Mouse (Mus musculus): ENCODE data around the gene Dscaml1. TPM values are rescaled to one million over a fixed set of nuclear protein-coding genes. Genes with fewer than 3 reads are reported as not detected.
A peak's percentile ranks its signal among the peaks of the same experiment; 100 is the strongest.

Dscaml1 gene
- polyA plus RNA-seq, 1 experiment from 2014 or later, result 0.23 TPM

DNA sequence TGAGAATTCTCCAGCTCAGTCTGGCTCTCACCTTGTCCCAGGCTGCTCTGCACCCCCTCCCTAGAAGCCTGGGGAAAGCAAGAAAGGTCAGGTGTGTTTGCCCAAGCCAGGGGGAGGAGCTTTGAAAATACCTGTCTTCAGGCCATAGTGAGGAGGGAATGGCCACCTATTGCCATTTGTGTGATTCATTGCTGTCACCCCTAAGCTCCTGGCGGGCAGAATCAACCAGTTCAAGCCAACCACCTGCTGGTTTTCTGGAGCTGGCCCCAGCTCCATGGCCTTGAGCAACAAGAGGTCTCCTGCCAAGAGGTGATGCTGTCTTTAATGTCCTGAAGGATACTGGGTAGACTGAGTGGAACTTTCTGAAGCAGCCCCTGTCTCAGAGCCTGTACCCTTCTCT is 28.1 kb upstream of the Dscaml1 start:
- Histone ChIP-seq H3K27me3 (replicated peaks) (no peaks in the 10 kb centered on the region), H3K9ac (no peak overlapping the region), H3K4me3 (replicated peaks) (no peak overlapping the region), H3K4me1 (no peaks in the 10 kb centered on the region), H3K4me2 (no peak overlapping the region), H3K9me3 (no peaks in the 10 kb centered on the region), H3K36me3 (no peaks in the 10 kb centered on the region), H3K27ac (no peak overlapping the region)
- WGBS, result 39% methylated on average over 1 of the region's 1 CpGs
- no peak for ATAC-seq (ENCODE audit: insufficient read depth, low FRiP score, low read depth)

GRCm38 (mm10) chr9:45399434-45399833 is 27.0 kb upstream of the Dscaml1 start, which contains the start of gene Fxyd2:
Gene Fxyd2, plus strand, starts transcription at chr9:45399669.
- WGBS, result 80% methylated on average over 4 of the region's 4 CpGs
- Histone ChIP-seq H3K9ac (no peak within 1 kb of the TSS), H3K4me1 (no peaks in the 10 kb centered on the region), H3K36me3 (no peaks in the 10 kb centered on the region), H3K4me2 (no peak within 1 kb of the TSS), H3K4me3 (replicated peaks) (no peak within 1 kb of the TSS), H3K9me3 (no peaks in the 10 kb centered on the region), H3K27me3 (replicated peaks) (no peaks in the 10 kb centered on the region), H3K27ac (no peak within 1 kb of the TSS)
- ATAC-seq (ENCODE audit: insufficient read depth, low FRiP score, low read depth), result no peak

- no peak overlapping the region for H3K27ac ChIP-seq
- no peaks in the 10 kb centered on the region for H3K4me1 ChIP-seq
- H3K36me3 ChIP-seq, result no peaks in the 10 kb centered on the region
- no peaks in the 10 kb centered on the region for H3K9me3 ChIP-seq
- no peak overlapping the region for H3K9ac ChIP-seq
- ATAC-seq (ENCODE audit: insufficient read depth, low FRiP score, low read depth), result no peak
- 48% methylated on average over 4 of the region's 4 CpGs for WGBS
- no peaks in the 10 kb centered on the region for H3K27me3 ChIP-seq (replicated peaks)
- no peak overlapping the region for H3K4me3 ChIP-seq (replicated peaks)
- no peak overlapping the region for H3K4me2 ChIP-seq
Observed at GRCm38 (mm10) chr9:45401851-45402250, 24.6 kb upstream of the Dscaml1 start.

GRCm38 (mm10) chr9:45402957-45403356 is 23.5 kb upstream of the Dscaml1 start:
- Histone ChIP-seq H3K4me2 (no peak overlapping the region), H3K4me1 (0 out of 2 replicates have a peak, but pooled peaks cover 2% of the 10 kb centered on the region), H3K27ac (no peak overlapping the region), H3K36me3 (no peaks in the 10 kb centered on the region), H3K9me3 (no peaks in the 10 kb centered on the region), H3K9ac (no peak overlapping the region), H3K4me3 (replicated peaks) (no peak overlapping the region), H3K27me3 (replicated peaks) (no peaks in the 10 kb centered on the region)
- ATAC-seq (ENCODE audit: insufficient read depth, low FRiP score, low read depth), result no peak
- WGBS, result 40% methylated on average over 2 of the region's 2 CpGs

- 0 out of 2 replicates have a peak, but pooled peaks cover 7% of the 10 kb centered on the region for H3K4me1 ChIP-seq
- no peak overlapping the region for H3K4me2 ChIP-seq
- H3K27me3 ChIP-seq (replicated peaks), result no peaks in the 10 kb centered on the region
- no peak overlapping the region for H3K9ac ChIP-seq
- H3K9me3 ChIP-seq, result no peaks in the 10 kb centered on the region
- 58% methylated on average over 5 of the region's 5 CpGs for WGBS
- H3K27ac ChIP-seq, result no peak overlapping the region
- no peak for ATAC-seq (ENCODE audit: insufficient read depth, low FRiP score, low read depth)
- no peak overlapping the region for H3K4me3 ChIP-seq (replicated peaks)
- H3K36me3 ChIP-seq, result no peaks in the 10 kb centered on the region
Observed at GRCm38 (mm10) chr9:45405694-45406093, 20.7 kb upstream of the Dscaml1 start.

GRCm38 (mm10) chr9:45406808-45407207 is 19.6 kb upstream of the Dscaml1 start:
- Histone ChIP-seq H3K27ac (no peak overlapping the region), H3K27me3 (replicated peaks) (no peaks in the 10 kb centered on the region), H3K36me3 (no peaks in the 10 kb centered on the region), H3K4me3 (replicated peaks) (no peak overlapping the region), H3K4me2 (no peak overlapping the region), H3K4me1 (peaks cover 7% of the 10 kb centered on the region; the same call in 1 of the 2 replicates), H3K9ac (no peak overlapping the region), H3K9me3 (no peaks in the 10 kb centered on the region)
- ATAC-seq (ENCODE audit: insufficient read depth, low FRiP score, low read depth), result no peak
- 78% methylated on average over 3 of the region's 3 CpGs for WGBS

- H3K4me3 ChIP-seq (replicated peaks), result peak overlapping the region; percentile 25
- H3K9ac ChIP-seq, result no peak overlapping the region
- no peak overlapping the region for H3K27ac ChIP-seq
- no peaks in the 10 kb centered on the region for H3K27me3 ChIP-seq (replicated peaks)
- H3K9me3 ChIP-seq, result no peaks in the 10 kb centered on the region
- ATAC-seq (ENCODE audit: insufficient read depth, low FRiP score, low read depth), result peak; percentile 56; the same call in 1 of the 2 replicates
- WGBS, result 34% methylated on average over 33 of the region's 33 CpGs
- peaks cover 12% of the 10 kb centered on the region; the same call in 1 of the 2 replicates for H3K4me1 ChIP-seq
- peak overlapping the region; percentile 55 for H3K4me2 ChIP-seq
- no peaks in the 10 kb centered on the region for H3K36me3 ChIP-seq
Observed at GRCm38 (mm10) chr9:45407706-45408675, 18.4 kb upstream of the Dscaml1 start.

- no peak overlapping the region for H3K27ac ChIP-seq
- WGBS, result 75% methylated on average over 5 of the region's 5 CpGs
- peaks cover 12% of the 10 kb centered on the region; the same call in 1 of the 2 replicates for H3K4me1 ChIP-seq
- H3K27me3 ChIP-seq (replicated peaks), result no peaks in the 10 kb centered on the region
- H3K9ac ChIP-seq, result no peak overlapping the region
- ATAC-seq (ENCODE audit: insufficient read depth, low FRiP score, low read depth), result no peak
- H3K9me3 ChIP-seq, result no peaks in the 10 kb centered on the region
- H3K4me3 ChIP-seq (replicated peaks), result no peak overlapping the region
- no peaks in the 10 kb centered on the region for H3K36me3 ChIP-seq
- no peak overlapping the region for H3K4me2 ChIP-seq
Observed at GRCm38 (mm10) chr9:45410193-45410592, 16.2 kb upstream of the Dscaml1 start.

- 90% methylated on average over 2 of the region's 2 CpGs for WGBS
- no peak overlapping the region for H3K4me3 ChIP-seq (replicated peaks)
- no peak for ATAC-seq (ENCODE audit: insufficient read depth, low FRiP score, low read depth)
Observed at GRCm38 (mm10) chr9:45410614-45411013, 15.8 kb upstream of the Dscaml1 start.

GRCm38 (mm10) chr9:45411111-45411510 is 15.3 kb upstream of the Dscaml1 start:
- Histone ChIP-seq H3K36me3 (no peaks in the 10 kb centered on the region), H3K4me3 (replicated peaks) (no peak overlapping the region), H3K4me2 (no peak overlapping the region), H3K9me3 (no peaks in the 10 kb centered on the region), H3K27ac (no peak overlapping the region), H3K27me3 (replicated peaks) (no peaks in the 10 kb centered on the region), H3K9ac (no peak overlapping the region), H3K4me1 (peaks cover 12% of the 10 kb centered on the region; the same call in 1 of the 2 replicates)
- ATAC-seq (ENCODE audit: insufficient read depth, low FRiP score, low read depth), result no peak
- WGBS, result 88% methylated on average over 3 of the region's 3 CpGs

More at GRCm38 (mm10) chr9:45410614-45411013, 15.8 kb upstream of the Dscaml1 start:
- Histone ChIP-seq H3K9ac (no peak overlapping the region), H3K4me2 (no peak overlapping the region), H3K27ac (no peak overlapping the region), H3K27me3 (replicated peaks) (no peaks in the 10 kb centered on the region), H3K4me1 (peaks cover 12% of the 10 kb centered on the region; the same call in 1 of the 2 replicates), H3K9me3 (no peaks in the 10 kb centered on the region), H3K36me3 (no peaks in the 10 kb centered on the region)

GRCm38 (mm10) chr9:45411803-45412202 is 14.6 kb upstream of the Dscaml1 start:
- Histone ChIP-seq H3K9ac (no peak overlapping the region), H3K4me1 (peaks cover 12% of the 10 kb centered on the region; the same call in 1 of the 2 replicates), H3K27ac (no peak overlapping the region), H3K4me3 (replicated peaks) (no peak overlapping the region), H3K36me3 (no peaks in the 10 kb centered on the region), H3K27me3 (replicated peaks) (no peaks in the 10 kb centered on the region), H3K4me2 (peak overlapping the region; percentile 48), H3K9me3 (no peaks in the 10 kb centered on the region)
- ATAC-seq (ENCODE audit: insufficient read depth, low FRiP score, low read depth), result no peak
- WGBS, result 16% methylated on average over 7 of the region's 7 CpGs

DNA sequence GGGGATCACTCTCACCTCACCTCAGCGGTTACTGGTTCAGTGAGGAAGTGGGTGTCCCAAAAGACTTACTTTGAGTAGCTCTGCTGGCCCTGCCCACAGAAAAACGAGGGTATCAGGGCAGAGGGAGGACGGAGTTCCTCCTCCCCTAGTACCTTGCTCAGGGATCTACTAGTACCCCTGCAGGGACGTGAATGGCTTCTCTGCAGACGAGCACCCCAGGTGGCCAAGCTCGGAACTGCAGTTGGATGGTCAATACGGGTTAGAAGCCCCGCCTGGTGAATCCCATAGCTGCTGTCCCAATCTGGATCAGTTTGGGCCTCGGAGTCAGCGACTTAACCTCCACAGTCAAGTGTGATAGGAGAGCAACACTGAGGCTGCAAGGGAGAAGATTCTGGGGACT is 14.1 kb upstream of the Dscaml1 start:
- no peak for ATAC-seq (ENCODE audit: insufficient read depth, low FRiP score, low read depth)
- 6% methylated on average over 10 of the region's 10 CpGs for WGBS
- H3K4me1 ChIP-seq, result peaks cover 12% of the 10 kb centered on the region; the same call in 1 of the 2 replicates
- no peak overlapping the region for H3K9ac ChIP-seq
- H3K4me3 ChIP-seq (replicated peaks), result no peak overlapping the region
- H3K27me3 ChIP-seq (replicated peaks), result no peaks in the 10 kb centered on the region
- H3K27ac ChIP-seq, result no peak overlapping the region
- no peaks in the 10 kb centered on the region for H3K36me3 ChIP-seq
- H3K4me2 ChIP-seq, result peak overlapping the region; percentile 48
- H3K9me3 ChIP-seq, result no peaks in the 10 kb centered on the region
